Mouse (Mus musculus) ovary, postnatal 14 days (tissue): ENCODE measurements around the gene Ano9.
A peak's percentile ranks its signal among the peaks of the same experiment; 100 is the strongest.

Experiments used
- DNase-seq: peaks from one replicate; pipeline ENCODE4 v3.0.0; 2022; ENCODE audit warnings: low spot score

The Ano9 gene

GRCm38 (mm10) chr7:141099911-141100691, 17.5 kb downstream of the Ano9 start, which contains the start of gene Sigirr:
Gene Sigirr (minus strand): TSS chr7:141100572.
- DNase-seq: no peak

GRCm38 (mm10) chr7:141097177-141097576, 20.4 kb downstream of the Ano9 start:
- DNase-seq: no peak

- no peak for DNase-seq
Observed at GRCm38 (mm10) chr7:141096649-141097056, 21.0 kb downstream of the Ano9 start.

GRCm38 (mm10) chr7:141096021-141096420, 21.6 kb downstream of the Ano9 start:
- no peak for DNase-seq

- DNase-seq: no peak
Observed at GRCm38 (mm10) chr7:141094487-141095205, 23.0 kb downstream of the Ano9 start.

GRCm38 (mm10) chr7:141093950-141094349, 23.7 kb downstream of the Ano9 start:
- no peak for DNase-seq

GRCm38 (mm10) chr7:141092051-141092735, 25.4 kb downstream of the Ano9 start:
- DNase-seq: peak; percentile 62

- no peak for DNase-seq
Observed at GRCm38 (mm10) chr7:141090228-141090627, 27.4 kb downstream of the Ano9 start.

GRCm38 (mm10) chr7:141088473-141088872, 29.1 kb downstream of the Ano9 start:
- DNase-seq: no peak

- no peak for DNase-seq
Observed at GRCm38 (mm10) chr7:141087894-141088293, 29.7 kb downstream of the Ano9 start.

- DNase-seq: no peak
Observed at GRCm38 (mm10) chr7:141079481-141080449, 37.8 kb downstream of the Ano9 start.

GRCm38 (mm10) chr7:141078876-141079275, 38.7 kb downstream of the Ano9 start:
- no peak for DNase-seq

- no peak for DNase-seq
Observed at GRCm38 (mm10) chr7:141077841-141078240, 39.8 kb downstream of the Ano9 start, which contains the start of gene Pkp3. Gene Pkp3 (plus strand): TSS chr7:141078218.

GRCm38 (mm10) chr7:141073782-141074181, 43.8 kb downstream of the Ano9 start:
- DNase-seq: no peak

- no peak for DNase-seq
Observed at GRCm38 (mm10) chr7:141072017-141072745, 45.4 kb downstream of the Ano9 start.

GRCm38 (mm10) chr7:141070058-141070862, 47.3 kb downstream of the Ano9 start:
- peak; percentile 67 for DNase-seq

- DNase-seq: no peak
Observed at GRCm38 (mm10) chr7:141068351-141068750, 49.3 kb downstream of the Ano9 start.

- no peak for DNase-seq
Observed at GRCm38 (mm10) chr7:141064576-141064975, 53.0 kb downstream of the Ano9 start.

- no peak for DNase-seq
Observed at GRCm38 (mm10) chr7:141064175-141064574, 53.4 kb downstream of the Ano9 start.

GRCm38 (mm10) chr7:141063353-141063752, 54.3 kb downstream of the Ano9 start:
- DNase-seq: no peak
